Mouse (Mus musculus) left cerebral cortex, adult 2 months (tissue): Measurements from ENCODE around the gene Slc34a2. TPM values are rescaled to one million over a fixed set of nuclear protein-coding genes. Genes with fewer than 3 reads are reported as not detected.

Experiments used
- DNase-seq, 2 experiments: peaks; one replicate each; pipeline ENCODE4 v3.0.0; 2021 to 2022; ENCODE audit warnings: low spot score in 2 of 2, mixed read lengths in 1 of 2; ENCODE audit errors: extremely low spot score in 1 of 2
- H3K27ac ChIP-seq: fragments of 200-600 bp; 2 replicates; pipeline ENCODE4 v1.8.1; 2022
- H3K4me3 ChIP-seq: fragments of 200-600 bp; 2 replicates; pipeline ENCODE4 v1.8.1; 2022
- CTCF ChIP-seq: fragments of 200-600 bp; IDR thresholded peaks from 2 replicates; pipeline ENCODE4 v1.8.1; 2022; ENCODE audit warnings: antibody characterized with exemption, mild to moderate bottlenecking, moderate library complexity
- intact Hi-C: fragments of 180-260 bp; cut with DNase I; formaldehyde crosslinking; loops from one replicate; pipeline ENCODE4 v1.15.1; 2025
- total RNA-seq, 2 experiments: library from RNA; stranded (reverse); gene quantifications; 2 replicates each; pipeline ENCODE4 v1.2.3; 2021

Slc34a2 gene
- total RNA-seq, 2 experiments from 2014 or later, result not detected

GRCm38 (mm10) chr5:53042771-53043371 lies 5.0 kb downstream of the Slc34a2 start:
- intact Hi-C loops, result no loop called here
- no peak for TF ChIP-seq CTCF
- Histone ChIP-seq H3K27ac (no peak overlapping the region), H3K4me3 (no peak overlapping the region)
- DNase-seq, result no peak

- DNase-seq, result no peak
- H3K27ac ChIP-seq, result no peak overlapping the region
- no peak overlapping the region for H3K4me3 ChIP-seq
- intact Hi-C loops, result no loop called here
- TF ChIP-seq CTCF, result no peak
Measured at GRCm38 (mm10) chr5:53043716-53044115, 5.8 kb downstream of the Slc34a2 start.

GRCm38 (mm10) chr5:53047951-53048350 lies 10.1 kb downstream of the Slc34a2 start:
- Histone ChIP-seq H3K4me3 (no peak overlapping the region), H3K27ac (no peak overlapping the region)
- intact Hi-C loops, result no loop called here
- no peak for TF ChIP-seq CTCF
- no peak for DNase-seq

- Histone ChIP-seq H3K4me3 (no peak overlapping the region; the same call in 1 of the 2 replicates), H3K27ac (no peak overlapping the region)
- intact Hi-C loops, result no loop called here
- no peak for TF ChIP-seq CTCF
- no peak for DNase-seq
Measured at GRCm38 (mm10) chr5:53048599-53048998, 10.7 kb downstream of the Slc34a2 start.

- Histone ChIP-seq H3K27ac (no peak overlapping the region), H3K4me3 (peak overlapping the region; percentile 21; the same call in 1 of the 2 replicates)
- TF ChIP-seq CTCF, result no peak
- intact Hi-C loops, result no loop called here
- DNase-seq, result peak in 1 of 2 experiments; percentile 12
Measured at GRCm38 (mm10) chr5:53049046-53049445, 11.2 kb downstream of the Slc34a2 start.

GRCm38 (mm10) chr5:53050963-53051362 lies 13.1 kb downstream of the Slc34a2 start:
- no peak for TF ChIP-seq CTCF
- no peak for DNase-seq
- no peak overlapping the region for H3K4me3 ChIP-seq
- intact Hi-C loops, result no loop called here
- H3K27ac ChIP-seq, result no peak overlapping the region

GRCm38 (mm10) chr5:53053246-53053645 lies 15.4 kb downstream of the Slc34a2 start:
- intact Hi-C loops, result no loop called here
- no peak for TF ChIP-seq CTCF
- DNase-seq, result no peak
- Histone ChIP-seq H3K27ac (no peak overlapping the region), H3K4me3 (no peak overlapping the region)

GRCm38 (mm10) chr5:53061532-53062130 lies 23.8 kb downstream of the Slc34a2 start:
- DNase-seq, result no peak
- intact Hi-C loops, result no loop called here
- TF ChIP-seq CTCF, result no peak
- no peak overlapping the region for H3K4me3 ChIP-seq
- H3K27ac ChIP-seq, result no peak overlapping the region

GRCm38 (mm10) chr5:53074553-53074952 lies 36.7 kb downstream of the Slc34a2 start:
- DNase-seq, result no peak
- intact Hi-C loops, result no loop called here
- Histone ChIP-seq H3K27ac (no peak overlapping the region), H3K4me3 (no peak overlapping the region)
- TF ChIP-seq CTCF, result no peak

- no peak for TF ChIP-seq CTCF
- Histone ChIP-seq H3K27ac (no peak overlapping the region), H3K4me3 (no peak overlapping the region)
- DNase-seq, result no peak
- intact Hi-C loops, result no loop called here
Measured at GRCm38 (mm10) chr5:53078453-53078852, 40.6 kb downstream of the Slc34a2 start.

GRCm38 (mm10) chr5:53087452-53087851 lies 49.6 kb downstream of the Slc34a2 start:
- TF ChIP-seq CTCF, result no peak
- Histone ChIP-seq H3K4me3 (no peak overlapping the region), H3K27ac (no peak overlapping the region)
- no peak for DNase-seq
- intact Hi-C loops, result no loop called here

- TF ChIP-seq CTCF, result no peak
- DNase-seq, result no peak
- intact Hi-C loops, result no loop called here
- Histone ChIP-seq H3K27ac (no peak overlapping the region), H3K4me3 (no peak overlapping the region)
Measured at GRCm38 (mm10) chr5:53091331-53091730, 53.5 kb downstream of the Slc34a2 start.
